Mouse (Mus musculus) CH12.LX (cell line): ENCODE results near the gene Tex14. TPM values are rescaled to one million over a fixed set of nuclear protein-coding genes. Genes with fewer than 3 reads are reported as not detected.
A peak's percentile ranks its signal among the peaks of the same experiment; 100 is the strongest.

Experiments
- DNase-seq: peaks from one replicate; pipeline ENCODE4 v3.0.0-alpha.2; 2013; ENCODE audit errors: extremely low read depth
- H3K27ac ChIP-seq: 2 replicates; pipeline ENCODE4 v1.5.1; 2012; ENCODE audit warnings: low read depth, mild to moderate bottlenecking, control low read depth, moderate library complexity; ENCODE audit not compliant: insufficient read depth
- H3K27me3 ChIP-seq: replicated peaks from 2 replicates; pipeline ENCODE3; 2012; ENCODE audit warnings: inconsistent platforms
- H3K36me3 ChIP-seq, 2 experiments: replicated peaks in 1 of 2; 2 replicates each; pipeline versions ENCODE3 to v1.6.1; 2012; ENCODE audit warnings: inconsistent platforms in 1 of 2, low read length in 1 of 2, mild to moderate bottlenecking in 1 of 2, mixed read lengths in 1 of 2, moderate library complexity in 1 of 2; ENCODE audit not compliant: control insufficient read depth in 1 of 2, insufficient read depth in 1 of 2
- H3K4me1 ChIP-seq, 2 experiments: 2 replicates each; pipeline ENCODE4 v1.6.1; 2012; ENCODE audit warnings: inconsistent platforms in 1 of 2, moderate library complexity in 1 of 2; ENCODE audit not compliant: insufficient read depth in 2 of 2, control insufficient read depth in 1 of 2
- H3K4me2 ChIP-seq: 2 replicates; pipeline ENCODE4 v1.6.1; 2012; ENCODE audit warnings: low read depth, mild to moderate bottlenecking, control low read depth; ENCODE audit not compliant: poor library complexity, insufficient read depth, severe bottlenecking
- H3K4me3 ChIP-seq, 3 experiments: fragments of 150-350 bp in 1 of 3; sonication (generic) in 1 of 3; replicated peaks in 1 of 3; 2 replicates each; pipeline versions ENCODE3 to v1.5.1; 2011 to 2012; ENCODE audit warnings: low read depth in 2 of 3, low read length in 2 of 3, mild to moderate bottlenecking in 2 of 3, moderate library complexity in 2 of 3, control low read depth in 1 of 3, improper control_type of control experiment in 1 of 3, inconsistent platforms in 1 of 3, mixed read lengths in 1 of 3; ENCODE audit not compliant: poor library complexity in 1 of 3
- H3K79me2 ChIP-seq: replicated peaks from 2 replicates; pipeline ENCODE4 v1.6.1; 2012; ENCODE audit warnings: mild to moderate bottlenecking, moderate library complexity; ENCODE audit not compliant: control insufficient read depth, poor library complexity, insufficient read depth, severe bottlenecking; ENCODE audit errors: extremely low read depth
- H3K9ac ChIP-seq: 2 replicates; pipeline ENCODE4 v1.6.1; 2012; ENCODE audit warnings: low read depth, mild to moderate bottlenecking, control low read depth, moderate library complexity; ENCODE audit not compliant: insufficient read depth
- H3K9me3 ChIP-seq: replicated peaks from 2 replicates; pipeline ENCODE3; 2012; ENCODE audit warnings: low read length, inconsistent platforms, mixed read lengths
- BHLHE40 ChIP-seq: IDR thresholded peaks from 2 replicates; pipeline ENCODE4 v1.6.1; 2011; ENCODE audit warnings: mild to moderate bottlenecking, low read depth, low read length, improper control_type of control experiment
- CHD1 ChIP-seq: IDR thresholded peaks from 2 replicates; pipeline ENCODE4 v1.6.1; 2012; ENCODE audit warnings: low read depth, low read length, improper control_type of control experiment, inconsistent platforms
- CHD2 ChIP-seq: IDR thresholded peaks from 2 replicates; pipeline ENCODE4 v1.6.1; 2011; ENCODE audit warnings: low read length, improper control_type of control experiment
- E2F4 ChIP-seq: IDR thresholded peaks from 2 replicates; pipeline ENCODE4 v1.6.1; 2011; ENCODE audit warnings: low read depth, low read length, improper control_type of control experiment; ENCODE audit not compliant: insufficient replicate concordance
- ELF1 ChIP-seq: IDR thresholded peaks from 2 replicates; pipeline ENCODE4 v1.6.1; 2014; ENCODE audit warnings: low read depth, mild to moderate bottlenecking, inconsistent platforms, low read length, improper control_type of control experiment
- ETS1 ChIP-seq: conservative IDR thresholded peaks from 2 replicates; pipeline ENCODE4 v1.6.1; 2012; ENCODE audit warnings: low read depth, mild to moderate bottlenecking, inconsistent platforms, low read length, improper control_type of control experiment, moderate library complexity
- GABPA ChIP-seq: IDR thresholded peaks from 2 replicates; pipeline ENCODE4 v1.6.1; 2012; ENCODE audit warnings: low read depth, low read length, improper control_type of control experiment, inconsistent platforms; ENCODE audit not compliant: insufficient replicate concordance
- HCFC1 ChIP-seq: IDR thresholded peaks from 2 replicates; pipeline ENCODE4 v1.6.1; 2012; ENCODE audit warnings: low read depth, mild to moderate bottlenecking, inconsistent platforms, low read length, improper control_type of control experiment
- JUN ChIP-seq: IDR thresholded peaks from 2 replicates; pipeline ENCODE4 v1.6.1; 2011; ENCODE audit warnings: low read depth, mild to moderate bottlenecking, low read length, improper control_type of control experiment, moderate library complexity; ENCODE audit not compliant: insufficient read depth
- KAT2A ChIP-seq: IDR thresholded peaks from 2 replicates; pipeline ENCODE4 v1.6.1; 2012; ENCODE audit warnings: low read length, improper control_type of control experiment, inconsistent platforms; ENCODE audit not compliant: insufficient replicate concordance
- MAFK ChIP-seq: IDR thresholded peaks from 2 replicates; pipeline ENCODE4 v1.6.1; 2011; ENCODE audit warnings: low read length, improper control_type of control experiment; ENCODE audit not compliant: insufficient replicate concordance
- MAX ChIP-seq: IDR thresholded peaks from 2 replicates; pipeline ENCODE4 v1.6.1; 2011; ENCODE audit warnings: low read length, improper control_type of control experiment
- MAZ ChIP-seq: IDR thresholded peaks from 2 replicates; pipeline ENCODE4 v1.6.1; 2012; ENCODE audit warnings: low read depth, mild to moderate bottlenecking, inconsistent platforms, low read length, improper control_type of control experiment, moderate library complexity
- MXI1 ChIP-seq: IDR thresholded peaks from 2 replicates; pipeline ENCODE4 v1.6.1; 2011; ENCODE audit warnings: mild to moderate bottlenecking, low read depth, low read length, improper control_type of control experiment
- POLR2A ChIP-seq: IDR thresholded peaks from 2 replicates; pipeline ENCODE4 v1.6.1; 2011; ENCODE audit warnings: low read depth, mild to moderate bottlenecking, improper control_type of control experiment, low read length
- RAD21 ChIP-seq: IDR thresholded peaks from 2 replicates; pipeline ENCODE4 v1.6.1; 2011; ENCODE audit warnings: low read depth, mild to moderate bottlenecking, low read length, improper control_type of control experiment, moderate library complexity
- RCOR1 ChIP-seq: conservative IDR thresholded peaks from 2 replicates; pipeline ENCODE4 v1.6.1; 2012; ENCODE audit warnings: low read depth, mild to moderate bottlenecking, inconsistent platforms, low read length, improper control_type of control experiment
- SIN3A ChIP-seq: IDR thresholded peaks from 2 replicates; pipeline ENCODE4 v1.6.1; 2012; ENCODE audit warnings: low read length, improper control_type of control experiment, inconsistent platforms
- USF1 ChIP-seq: IDR thresholded peaks from 2 replicates; pipeline ENCODE4 v1.6.1; 2014; ENCODE audit warnings: low read depth, mild to moderate bottlenecking, inconsistent platforms, low read length, improper control_type of control experiment
- ZC3H11A ChIP-seq: IDR thresholded peaks from 2 replicates; pipeline ENCODE4 v1.6.1; 2012; ENCODE audit warnings: low read depth, mild to moderate bottlenecking, inconsistent platforms, low read length, improper control_type of control experiment
- ZKSCAN1 ChIP-seq: IDR thresholded peaks from 2 replicates; pipeline ENCODE4 v1.6.1; 2012; ENCODE audit warnings: low read depth, inconsistent platforms, low read length, improper control_type of control experiment, borderline replicate concordance
- dilution Hi-C: fragments of 300-500 bp; cut with MboI; formaldehyde crosslinking; loops from 2 replicates; pipeline ENCODE4 v1.14.3; 2020; ENCODE audit warnings: low sequenced_read_pairs; ENCODE audit not compliant: extremely low pct_unique_long_range_greater_than_20kb, extremely low pct_ligation_motif_present
- in situ Hi-C: fragments of 300-500 bp; cut with MboI; formaldehyde crosslinking; loops from 3 replicates; pipeline ENCODE4 v1.14.3; 2019; ENCODE audit warnings: low sequenced_read_pairs, low pct_ligation_motif_present, low pct_unique_long_range_greater_than_20kb, mixed read lengths
- polyA plus RNA-seq: library from polyadenylated mRNA; unstranded; fragments of >175 nt; gene quantifications from 2 replicates; pipeline ENCODE4 v1.2.1, GENCODE M21; 2012; ENCODE audit warnings: low read depth; ENCODE audit not compliant: insufficient read length
- total RNA-seq, 2 experiments: library from RNA; depleted of rRNA; stranded (reverse); fragments of 300-350 nt in 1 of 2; fragments of >200 nt in 1 of 2; gene quantifications; 2 replicates each; pipeline ENCODE4 v1.2.3; 2012 to 2014

The Tex14 gene
- total and polyA plus RNA-seq, 3 experiments: 1.3 to 2.1 (median 1.4) TPM

- peak; percentile 77; the same call in 1 of the 2 replicates for TF ChIP-seq RCOR1
- peak; percentile 29 for TF ChIP-seq BHLHE40
Measured at GRCm38 (mm10) chr11:87426450-87427250, 21.8 kb downstream of the Tex14 start (continued).

- Histone ChIP-seq H3K27ac (no peak overlapping the region), H3K36me3 (no peaks in the 10 kb centered on the region), H3K9me3 (no peaks in the 10 kb centered on the region), H3K4me3 (no peak overlapping the region), H3K9ac (no peak overlapping the region), H3K4me2 (no peak overlapping the region), H3K27me3 (no peaks in the 10 kb centered on the region), H3K79me2 (no peaks in the 10 kb centered on the region), H3K4me1 (peaks cover 2 to 39% of the 10 kb centered on the region in 2 experiments)
- in situ Hi-C loops (loop anchor here (5.0 kb wide), 1 partner anchor 35 kb away; no protein-coding TSS in a partner anchor), dilution Hi-C loops (no loop called here)
- peak; percentile 88 for DNase-seq
- TF ChIP-seq MAX (no peak), ELF1 (no peak), USF1 (no peak), HCFC1 (no peak), JUN (no peak; the same call in 1 of the 2 replicates), POLR2A (0 out of 2 replicates have a peak, but pooled peaks have one; percentile 61), CHD1 (no peak)
Measured at GRCm38 (mm10) chr11:87427273-87428050, 22.6 kb downstream of the Tex14 start.

- Histone ChIP-seq H3K4me2 (no peak overlapping the region), H3K4me1 (peaks cover 2 to 42% of the 10 kb centered on the region in 2 experiments), H3K36me3 (no peaks in the 10 kb centered on the region), H3K79me2 (no peaks in the 10 kb centered on the region), H3K27me3 (no peaks in the 10 kb centered on the region), H3K9me3 (no peaks in the 10 kb centered on the region), H3K4me3 (no peak overlapping the region), H3K9ac (no peak overlapping the region), H3K27ac (no peak overlapping the region)
- no peak for DNase-seq
- TF ChIP-seq MAFK (no peak), ZC3H11A (no peak), CHD2 (no peak), SIN3A (no peak), GABPA (no peak), E2F4 (no peak), RAD21 (no peak), KAT2A (no peak), ZKSCAN1 (no peak), MXI1 (no peak), MAZ (no peak), ETS1 (no peak)
- in situ Hi-C loops (loop anchor here (5.0 kb wide), 1 partner anchor 34 kb away; no protein-coding TSS in a partner anchor), dilution Hi-C loops (no loop called here)
Measured at GRCm38 (mm10) chr11:87428051-87428673, 23.3 kb downstream of the Tex14 start.
